Mouse (Mus musculus) left cerebral cortex, postnatal 36 days (tissue): ENCODE data around the gene Ccdc163. TPM values are rescaled to one million over a fixed set of nuclear protein-coding genes. Genes with fewer than 3 reads are reported as not detected.

Source experiments
- DNase-seq, 2 experiments: peaks; one replicate each; pipeline ENCODE4 v3.0.0; 2021 to 2022; ENCODE audit warnings: low spot score in 2 of 2, mixed read lengths in 1 of 2
- intact Hi-C: fragments of 180-260 bp; cut with DNase I; formaldehyde crosslinking; loops from one replicate; pipeline ENCODE4 v1.15.1; 2025
- total RNA-seq, 2 experiments: library from RNA; stranded (reverse); gene quantifications; 2 replicates each; pipeline ENCODE4 v1.2.3; 2021

Gene Ccdc163
- total RNA-seq, 2 experiments from 2014 or later, result 4.6 to 5.1 TPM

DNA sequence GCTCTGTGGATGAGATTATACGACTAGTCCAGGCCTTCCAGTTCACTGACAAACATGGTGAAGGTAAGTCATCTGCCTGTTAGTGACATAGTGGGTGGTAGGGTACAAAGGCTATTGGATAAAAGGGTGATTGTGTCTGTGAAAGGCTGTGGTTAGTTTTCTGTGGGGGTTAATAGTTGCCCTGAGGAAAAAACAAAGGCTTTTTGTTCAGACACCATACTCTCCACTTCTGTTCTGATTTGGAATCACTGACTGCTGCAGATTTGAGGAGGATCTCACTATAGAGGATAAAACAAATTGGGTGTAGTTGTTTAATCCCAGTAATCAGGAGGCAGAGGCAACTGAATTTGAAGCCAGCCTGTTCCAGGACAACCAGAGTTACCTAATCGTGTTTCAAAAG, 14.5 kb upstream of the Ccdc163 start:
- no peak for DNase-seq
- intact Hi-C loops, result no loop called here

DNA sequence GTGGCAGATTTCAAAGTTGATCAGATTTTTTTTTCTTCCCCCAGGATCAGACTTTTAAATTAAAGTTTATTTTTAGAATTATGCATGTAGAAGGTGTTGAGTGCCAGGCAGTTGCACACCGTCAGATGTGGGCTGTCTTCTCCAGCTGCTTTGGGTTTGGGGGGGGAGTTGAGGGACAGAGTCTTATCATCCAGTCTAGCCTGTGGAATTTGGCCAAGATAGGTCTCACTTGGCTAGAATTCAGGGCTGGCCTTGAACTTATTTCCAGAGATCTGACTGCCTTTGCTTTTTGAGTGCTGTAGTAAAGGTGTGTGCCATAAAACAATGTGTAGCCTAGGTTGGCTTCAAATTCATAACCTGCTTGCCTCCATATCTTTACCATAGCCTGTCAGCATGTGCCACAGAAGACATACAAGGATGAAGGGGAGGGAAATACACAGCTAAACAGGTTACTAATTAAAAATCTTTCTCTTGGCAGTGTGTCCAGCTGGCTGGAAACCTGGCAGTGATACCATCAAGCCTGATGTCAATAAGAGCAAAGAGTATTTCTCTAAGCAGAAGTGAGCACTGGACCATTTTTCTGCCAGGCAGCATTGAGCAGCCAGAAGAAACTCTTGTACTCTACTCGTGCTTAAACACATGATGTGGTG, 9.5 kb upstream of the Ccdc163 start:
- no peak for DNase-seq
- intact Hi-C loops, result no loop called here

- intact Hi-C loops, result no loop called here
- DNase-seq, result no peak
Measured at GRCm38 (mm10) chr4:116700964-116701363, 7.3 kb upstream of the Ccdc163 start.

- intact Hi-C loops, result no loop called here
- peak in 1 of 2 experiments; percentile 34 for DNase-seq
Measured at GRCm38 (mm10) chr4:116703804-116704203, 4.5 kb upstream of the Ccdc163 start.

GRCm38 (mm10) chr4:116707666-116708065, 643 bp upstream of the Ccdc163 start:
- intact Hi-C loops, result loop anchor here (5.0 kb wide), 1 partner anchor 65 kb away; no protein-coding TSS in a partner anchor
- peak in 1 of 2 experiments; percentile 18 for DNase-seq

GRCm38 (mm10) chr4:116708791-116709390, 582 bp downstream of the Ccdc163 start:
- no peak for DNase-seq
- intact Hi-C loops, result loop anchor here (5.0 kb wide), 1 partner anchor 67 kb away; no protein-coding TSS in a partner anchor

GRCm38 (mm10) chr4:116710154-116710553, 1.8 kb downstream of the Ccdc163 start:
- intact Hi-C loops, result no loop called here
- DNase-seq, result no peak

- no peak for DNase-seq
- intact Hi-C loops, result no loop called here
Measured at GRCm38 (mm10) chr4:116712536-116712935, 4.2 kb downstream of the Ccdc163 start.

DNA sequence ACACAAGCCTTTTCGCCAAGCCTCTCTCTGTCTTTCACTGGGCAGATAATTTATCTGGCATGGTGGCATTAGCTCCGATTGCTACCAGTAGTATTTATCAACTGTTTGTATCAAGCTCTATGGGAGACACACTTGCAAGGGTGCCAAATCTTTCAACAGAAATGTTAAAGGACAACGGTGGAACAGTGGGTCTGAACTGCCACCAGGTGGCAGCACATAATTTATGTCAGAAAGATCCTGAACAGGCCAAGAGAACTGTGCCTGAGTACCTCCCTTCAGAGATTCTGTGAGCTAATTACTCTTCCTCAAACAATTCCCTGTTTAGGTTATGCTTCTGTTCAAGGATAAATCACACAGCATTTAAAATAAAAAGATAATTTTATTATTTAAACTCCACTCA, 11.1 kb downstream of the Ccdc163 start:
- intact Hi-C loops, result loop anchor here (1.0 kb wide), 1 partner anchor 70 kb away; no protein-coding TSS in a partner anchor
- peak; percentile 43 to 52 for DNase-seq

- peak; percentile 87 to 90 for DNase-seq
- intact Hi-C loops, result loop anchor here (10.0 kb wide), 1 partner anchor 274 kb away; the partner anchor contains the start of genes Hectd3 and Urod
Measured at GRCm38 (mm10) chr4:116720343-116721097, 12.2 kb downstream of the Ccdc163 start, which contains the start of gene Tesk2. Tesk2 (plus strand) TSS chr4:116720948.

DNA sequence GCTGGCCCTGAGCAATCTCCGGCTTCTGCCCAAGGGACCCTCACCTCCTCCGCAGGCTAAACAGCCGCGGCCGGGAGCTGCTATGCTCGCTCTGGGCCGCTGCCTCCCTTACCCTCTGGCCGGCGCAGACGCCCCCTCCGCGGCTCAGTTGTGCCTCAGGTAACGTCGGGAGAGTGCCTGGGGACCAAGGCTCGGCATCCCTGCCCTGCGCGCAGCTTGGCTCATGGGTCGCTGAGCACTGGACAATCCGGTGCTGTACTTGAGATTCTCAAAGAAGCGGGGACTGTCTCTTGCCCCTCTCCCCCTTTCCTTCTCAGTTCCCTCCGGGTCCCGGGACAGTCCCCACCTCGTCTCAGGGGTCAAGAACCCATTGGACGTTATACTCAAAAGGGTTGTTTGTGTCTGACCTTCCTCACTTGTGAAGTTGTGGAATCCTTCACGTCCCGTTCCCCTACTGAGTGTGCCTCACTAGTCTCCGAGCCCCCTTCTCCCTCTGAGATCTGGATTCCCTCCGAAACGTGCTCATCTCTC, 12.9 kb downstream of the Ccdc163 start:
- intact Hi-C loops, result loop anchor here (10.0 kb wide), 1 partner anchor 274 kb away; the partner anchor contains the start of genes Hectd3 and Urod

GRCm38 (mm10) chr4:116722230-116722629, 13.9 kb downstream of the Ccdc163 start:
- intact Hi-C loops, result loop anchor here (10.0 kb wide), 1 partner anchor 273 kb away; the partner anchor contains the start of genes Hectd3 and Urod
- no peak for DNase-seq

More for the DNA sequence above, 12.9 kb downstream of the Ccdc163 start:
- no peak for DNase-seq

DNA sequence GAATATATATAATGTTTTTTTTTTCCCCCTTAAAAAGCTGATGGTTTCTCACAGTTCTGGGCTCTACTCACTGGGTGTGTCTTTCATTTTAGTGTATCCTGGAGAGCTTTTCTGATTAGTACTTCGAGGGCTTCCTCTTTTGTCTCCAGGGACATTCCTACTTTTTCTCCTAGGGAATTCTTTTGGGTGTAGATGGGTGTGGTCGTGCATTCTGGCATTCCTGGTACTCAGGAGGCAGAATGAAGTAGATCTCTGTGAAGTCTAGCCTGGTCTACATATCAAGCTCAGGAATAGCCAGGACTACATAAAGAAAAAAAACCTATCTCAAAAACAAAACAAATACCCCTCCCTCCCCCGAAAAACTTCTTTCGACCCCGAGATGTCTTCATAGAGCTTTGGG, 17.1 kb downstream of the Ccdc163 start:
- intact Hi-C loops, result loop anchor here (10.0 kb wide), 1 partner anchor 269 kb away; the partner anchor contains the start of genes Hectd3 and Urod
- DNase-seq, result no peak

- no peak for DNase-seq
- intact Hi-C loops, result loop anchor here (10.0 kb wide), 1 partner anchor 267 kb away; the partner anchor contains the start of genes Hectd3 and Urod
Measured at GRCm38 (mm10) chr4:116727401-116727800, 19.1 kb downstream of the Ccdc163 start.

GRCm38 (mm10) chr4:116729532-116729931, 21.2 kb downstream of the Ccdc163 start:
- no peak for DNase-seq
- intact Hi-C loops, result loop anchor here (10.0 kb wide), 1 partner anchor 265 kb away; the partner anchor contains the start of genes Hectd3 and Urod

DNA sequence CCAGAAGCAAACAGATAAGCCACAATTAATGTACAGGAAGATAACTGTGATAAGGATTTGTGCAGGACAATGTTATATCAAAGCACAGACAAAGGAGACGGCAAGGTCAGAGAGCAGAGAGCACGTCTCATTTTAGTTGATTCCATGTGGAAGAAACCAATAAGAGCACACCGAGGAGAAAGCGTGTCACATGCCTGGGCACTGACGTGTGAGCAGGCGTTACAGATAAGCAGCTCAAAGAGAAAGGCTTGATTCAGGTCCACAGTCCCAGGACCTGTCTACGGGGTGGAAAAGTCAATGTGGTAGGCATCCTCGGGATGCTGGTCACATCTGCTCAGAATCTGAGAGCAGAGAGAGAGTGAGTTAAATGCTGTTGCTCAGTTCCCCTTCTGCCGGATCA, 22.8 kb downstream of the Ccdc163 start:
- DNase-seq, result no peak
- intact Hi-C loops, result no loop called here

- intact Hi-C loops, result no loop called here
- DNase-seq, result no peak
Measured at GRCm38 (mm10) chr4:116732355-116732754, 24.0 kb downstream of the Ccdc163 start.

- intact Hi-C loops, result no loop called here
- DNase-seq, result no peak
Measured at GRCm38 (mm10) chr4:116734996-116735395, 26.7 kb downstream of the Ccdc163 start.

- DNase-seq, result peak in 1 of 2 experiments; percentile 7
Measured at GRCm38 (mm10) chr4:116738972-116739751, 30.9 kb downstream of the Ccdc163 start.

More at GRCm38 (mm10) chr4:116738972-116739751, 30.9 kb downstream of the Ccdc163 start:
- intact Hi-C loops, result no loop called here
